Mouse (Mus musculus) pancreas, adult 10 weeks (tissue): ENCODE results near the gene Olfr835. TPM values are rescaled to one million over a fixed set of nuclear protein-coding genes. Genes with fewer than 3 reads are reported as not detected.

Experiments
- polyA plus RNA-seq: library from polyadenylated mRNA; stranded (reverse); fragments of 350-450 nt; fragmentation: Illumina TruSeq; extraction: RNeasy Lipid Tissue Mini Kit (QIAGEN cat#74804); gene quantifications from one replicate; pipeline ENCODE4 v1.2.3, GENCODE M21; 2015; ENCODE audit warnings: low read depth, low replicate concordance; ENCODE audit not compliant: insufficient read depth

The Olfr835 gene
- not detected for polyA plus RNA-seq

GRCm38 (mm10) chr9:19032435-19032834, at the start of gene Olfr835:
TSS of gene Olfr835 (plus strand) at chr9:19032735.

DNA sequence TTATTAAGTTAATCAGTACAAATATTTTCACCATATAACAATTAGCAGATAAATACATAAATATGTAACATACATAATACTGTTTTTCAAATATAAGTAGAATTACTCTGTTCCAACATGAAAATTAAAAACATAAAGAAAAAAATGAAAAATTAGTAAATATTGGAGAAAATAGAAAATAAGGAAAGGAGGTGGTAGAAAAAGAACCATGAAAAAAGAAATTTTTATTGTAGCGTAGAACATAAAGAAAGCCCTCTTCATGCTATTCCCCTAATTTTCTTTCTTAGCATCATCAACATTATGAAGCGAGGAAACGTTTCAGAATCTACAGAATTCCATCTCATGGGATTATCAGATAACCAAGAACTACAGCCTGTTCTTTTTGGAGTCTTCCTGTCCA, 44.8 kb upstream of the Olfr835 start, which contains the start of gene Olfr834:
Gene Olfr834 (plus strand): TSS at position 301 of the 400 bp plus-strand sequence.

Other genes with a start within 250 kb of the Olfr835 start
- gene Olfr828, start 213.2 kb upstream of the Olfr835 start, polyA plus RNA-seq = not detected
- not detected for gene Olfr829, start 177.8 kb upstream of the Olfr835 start, polyA plus RNA-seq
- gene Olfr830, start 158.0 kb upstream of the Olfr835 start, polyA plus RNA-seq = not detected
- not detected for gene Olfr832, start 95.6 kb upstream of the Olfr835 start, polyA plus RNA-seq
- gene Olfr834, start 44.7 kb upstream of the Olfr835 start, polyA plus RNA-seq = not detected
- gene Olfr836, start 87.6 kb downstream of the Olfr835 start, polyA plus RNA-seq = not detected
- gene Olfr837, start 103.6 kb downstream of the Olfr835 start, polyA plus RNA-seq = not detected
- not detected for gene Olfr839-ps1, start 144.6 kb downstream of the Olfr835 start, polyA plus RNA-seq
- not detected for gene Olfr843, start 219.3 kb downstream of the Olfr835 start, polyA plus RNA-seq